Mouse (Mus musculus) bone marrow, adult 2 months (tissue): Measurements from ENCODE around the gene Dctn5. TPM values are rescaled to one million over a fixed set of nuclear protein-coding genes. Genes with fewer than 3 reads are reported as not detected.

ENCODE experiments used
- H3K27ac ChIP-seq: fragments of 200-500 bp; 2 replicates; pipeline ENCODE4 v1.5.1; 2012; ENCODE audit warnings: low read depth, mild to moderate bottlenecking, control low read depth, inconsistent platforms, low read length; ENCODE audit not compliant: control insufficient read depth, poor library complexity, insufficient read depth
- H3K4me1 ChIP-seq: fragments of 200-500 bp; 2 replicates; pipeline ENCODE4 v1.6.1; 2011; ENCODE audit warnings: low read length; ENCODE audit not compliant: control insufficient read depth, insufficient read depth
- H3K4me3 ChIP-seq: fragments of 200-500 bp; replicated peaks from 2 replicates; pipeline ENCODE3; 2011; ENCODE audit warnings: mild to moderate bottlenecking, low read depth, low read length, control low read depth; ENCODE audit not compliant: control insufficient read depth
- CTCF ChIP-seq: fragments of 200-500 bp; IDR thresholded peaks from 2 replicates; pipeline ENCODE4 v1.5.1; 2011; ENCODE audit warnings: low read length, control low read depth; ENCODE audit not compliant: control insufficient read depth, insufficient read depth
- POLR2A ChIP-seq: fragments of 200-500 bp; IDR thresholded peaks from 2 replicates; pipeline ENCODE4 v1.6.1; 2011; ENCODE audit warnings: low read depth, mild to moderate bottlenecking, control low read depth, low read length, borderline replicate concordance; ENCODE audit not compliant: control insufficient read depth
- WGBS: fragments of 180-500 bp; shearing (Covaris S2); methylation state at CpG from one replicate; pipeline ENCODE4 v1.1.7; 2018; 5-methylcytosine and 5-hydroxymethylcytosine counted together
- polyA plus RNA-seq: library from polyadenylated mRNA; stranded (reverse); fragments of >200 nt; gene quantifications from 2 replicates; pipeline ENCODE4 v1.2.4, GENCODE M21; 2011; ENCODE audit warnings: low replicate concordance; ENCODE audit not compliant: missing spikeins, insufficient read depth, insufficient read length

Gene Dctn5
- polyA plus RNA-seq, 1 experiment, result 62.2 TPM

DNA sequence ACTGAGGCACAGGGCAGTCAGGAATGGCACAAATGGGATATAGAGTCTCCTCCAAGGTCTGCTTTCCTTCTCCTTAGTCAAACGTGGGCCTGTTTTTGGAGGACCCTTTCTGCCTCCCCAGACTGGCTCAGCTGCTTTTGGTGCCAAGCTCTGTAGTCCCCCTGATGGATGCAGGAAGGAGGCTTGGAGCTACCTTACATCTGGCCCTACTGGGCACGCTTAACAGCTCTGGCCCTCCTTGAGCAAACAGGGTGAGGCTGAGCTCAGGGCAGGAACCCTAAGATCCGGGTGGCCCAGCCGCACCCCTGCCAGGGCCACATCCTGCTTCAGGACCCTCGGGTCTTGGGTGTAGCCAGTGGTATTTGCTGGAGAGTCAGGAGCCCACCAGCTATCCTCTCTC lies 51.7 kb downstream of the Dctn5 start:
- H3K4me3 ChIP-seq, result no peak overlapping the region
- WGBS, result 60% methylated on average over 5 of the region's 5 CpGs
- no peaks in the 10 kb centered on the region for H3K4me1 ChIP-seq
- H3K27ac ChIP-seq, result no peak overlapping the region
- no peak for TF ChIP-seq POLR2A
- no peak for TF ChIP-seq CTCF

DNA sequence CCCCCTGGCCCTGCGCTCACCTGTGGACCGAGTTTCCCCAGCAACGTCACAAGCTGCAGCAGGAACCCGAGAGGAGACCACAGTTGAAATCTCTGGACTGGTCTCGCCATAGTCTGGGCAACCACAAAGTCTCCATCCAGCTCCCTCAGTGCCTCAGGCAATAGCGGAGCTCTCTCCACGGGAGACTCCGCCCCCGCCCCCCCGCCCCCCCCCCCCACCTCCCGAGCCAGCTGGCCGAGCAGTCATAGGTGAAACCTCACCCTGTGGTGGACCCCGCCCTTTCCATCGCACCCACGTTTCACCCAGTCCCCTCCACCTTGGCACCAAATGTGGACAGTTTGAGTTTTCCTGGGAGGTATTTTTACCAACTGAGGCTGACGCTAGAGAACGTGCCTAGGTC lies 53.2 kb downstream of the Dctn5 start, which contains the start of gene Ern2:
TSS of gene Ern2 (minus strand) at position 165 of the 400 bp plus-strand sequence.
- Histone ChIP-seq H3K4me3 (no peak within 1 kb of the TSS), H3K27ac (no peak within 1 kb of the TSS), H3K4me1 (no peaks in the 10 kb centered on the region)
- no peak for TF ChIP-seq CTCF
- no peak for TF ChIP-seq POLR2A
- 15% methylated on average over 17 of the region's 17 CpGs for WGBS

DNA sequence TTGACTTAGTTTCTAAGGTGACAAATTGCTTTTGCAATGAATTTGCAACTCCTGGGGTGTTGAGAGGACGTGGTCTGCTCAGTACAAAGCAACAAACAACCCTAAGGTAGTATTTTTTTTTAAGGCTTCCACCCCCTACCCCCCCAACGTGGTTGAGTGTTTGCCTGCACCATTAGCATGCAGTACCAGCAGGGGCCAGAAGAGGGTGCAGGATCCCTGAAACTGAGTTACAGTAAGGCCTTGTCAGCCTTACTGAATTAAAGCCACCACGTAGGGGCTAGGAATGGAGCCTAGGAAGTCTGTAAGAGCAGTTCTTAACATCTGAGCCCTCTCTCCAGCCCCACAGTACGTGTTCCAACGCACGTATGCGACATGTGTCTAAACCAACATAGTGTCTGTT lies 56.6 kb downstream of the Dctn5 start:
- WGBS, result 34% methylated on average over 7 of the region's 7 CpGs
- no peak overlapping the region for H3K27ac ChIP-seq
- no peak overlapping the region for H3K4me3 ChIP-seq
- H3K4me1 ChIP-seq, result no peaks in the 10 kb centered on the region
- TF ChIP-seq POLR2A (no peak), CTCF (peak; percentile 83)

DNA sequence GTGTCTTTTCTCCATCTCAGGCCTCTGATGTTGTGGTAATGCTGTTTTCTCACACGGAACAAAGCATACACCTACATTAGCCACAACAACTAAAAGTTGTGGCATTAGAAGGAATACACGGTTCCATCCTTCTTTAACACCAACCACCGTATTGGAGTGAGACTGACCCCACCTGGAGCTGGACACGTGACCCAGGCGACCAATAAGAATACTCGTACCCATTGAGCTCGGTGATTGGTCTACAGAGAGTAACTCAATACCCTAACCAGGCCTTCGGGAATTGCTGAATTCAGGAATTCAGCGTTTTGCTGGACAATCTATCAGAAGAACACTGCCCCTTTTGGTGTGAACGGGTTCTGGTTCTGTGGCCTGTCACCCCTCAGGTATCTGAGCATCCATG lies 58.3 kb downstream of the Dctn5 start:
- TF ChIP-seq CTCF, result no peak
- TF ChIP-seq POLR2A, result no peak
- Histone ChIP-seq H3K4me1 (no peaks in the 10 kb centered on the region), H3K4me3 (no peak overlapping the region), H3K27ac (no peak overlapping the region)
- WGBS, result 75% methylated on average over 10 of the region's 10 CpGs

DNA sequence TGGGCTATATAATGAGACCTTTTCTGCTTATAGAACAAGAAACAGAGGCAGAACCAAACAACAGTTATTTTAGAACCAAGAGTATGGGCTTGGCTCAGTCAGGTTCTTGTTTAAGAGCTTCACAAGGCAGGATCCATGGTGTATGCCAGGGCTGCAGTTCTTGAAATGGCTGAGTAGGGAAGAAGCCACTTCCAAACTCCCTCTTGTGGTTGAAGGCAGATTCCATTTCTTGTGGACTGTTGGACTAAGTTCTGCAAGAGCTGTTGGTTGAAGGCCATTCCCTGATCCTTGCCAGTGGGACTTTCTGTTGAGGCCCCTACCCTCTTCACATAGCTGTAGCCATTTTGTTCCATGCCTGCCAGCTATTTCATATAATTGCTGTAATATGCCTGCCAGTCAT lies 61.1 kb downstream of the Dctn5 start:
- Histone ChIP-seq H3K4me1 (no peaks in the 10 kb centered on the region), H3K4me3 (no peak overlapping the region), H3K27ac (no peak overlapping the region)
- TF ChIP-seq POLR2A, result no peak
- TF ChIP-seq CTCF, result no peak

DNA sequence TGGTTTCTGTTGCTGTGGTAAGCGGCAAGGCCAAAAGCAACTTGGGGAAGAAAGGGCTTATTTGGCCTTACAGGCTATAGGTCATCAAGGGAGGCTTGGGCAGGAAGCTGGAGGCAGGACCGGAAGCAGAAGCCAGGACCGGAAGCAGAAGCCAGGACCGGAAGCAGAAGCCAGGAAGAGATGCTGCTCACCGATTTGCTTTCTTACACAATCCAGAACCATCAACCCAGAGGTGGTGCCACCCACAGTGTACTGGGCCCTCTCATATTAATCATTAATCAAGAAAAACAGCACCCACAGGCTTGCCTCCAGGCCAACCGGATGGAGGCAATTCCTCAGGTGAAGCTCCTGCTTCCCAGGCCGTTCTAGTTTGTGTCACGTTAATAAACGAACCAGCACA lies 63.9 kb downstream of the Dctn5 start:
- 63% methylated on average over 9 of the region's 9 CpGs for WGBS
- TF ChIP-seq CTCF (no peak), POLR2A (no peak)

DNA sequence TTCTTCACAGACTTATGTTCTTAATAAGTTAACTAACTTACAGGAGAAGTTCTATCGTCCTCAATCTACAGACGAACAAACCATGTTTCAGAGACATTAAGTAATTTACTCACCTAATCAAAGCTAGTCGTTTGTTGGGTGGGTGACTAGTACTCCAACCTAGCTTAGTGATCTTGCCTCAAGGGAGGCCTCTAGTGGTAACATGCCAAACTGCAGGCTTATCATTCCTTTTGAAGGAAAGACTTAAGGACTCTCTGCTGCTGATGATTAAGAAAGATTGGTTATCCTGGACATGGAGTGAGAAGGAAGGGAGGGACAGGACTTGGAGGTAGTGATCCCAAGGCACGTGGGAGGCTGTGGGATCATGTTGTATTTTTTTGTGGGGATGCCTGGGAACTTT lies 64.5 kb downstream of the Dctn5 start:
- TF ChIP-seq CTCF (no peak), POLR2A (no peak)
- WGBS, result 24% methylated on average over 4 of the region's 4 CpGs
- Histone ChIP-seq H3K4me3 (no peak overlapping the region), H3K4me1 (no peaks in the 10 kb centered on the region), H3K27ac (no peak overlapping the region)

More for the DNA sequence above, 63.9 kb downstream of the Dctn5 start:
- H3K27ac ChIP-seq, result no peak overlapping the region
- no peak overlapping the region for H3K4me3 ChIP-seq
- no peaks in the 10 kb centered on the region for H3K4me1 ChIP-seq

Other genes with a start within 250 kb of the Dctn5 start
- gene Cog7, start 151.3 kb upstream of the Dctn5 start, polyA plus RNA-seq, result 3.4 and 9.2 TPM in 2 replicates
- 23.3 and 35.6 TPM in 2 replicates for gene Gga2, start 111.8 kb upstream of the Dctn5 start, polyA plus RNA-seq
- 9.0 and 13.8 TPM in 2 replicates for gene Ubfd1, start 65.9 kb upstream of the Dctn5 start, polyA plus RNA-seq
- gene Ears2, start 65.8 kb upstream of the Dctn5 start, polyA plus RNA-seq, result 1.6 and 2.3 TPM in 2 replicates
- gene Ndufab1, start 31.2 kb upstream of the Dctn5 start, polyA plus RNA-seq, result 74.3 and 130 TPM in 2 replicates
- 5.9 and 10.7 TPM in 2 replicates for gene Palb2, start 56 bp upstream of the Dctn5 start, polyA plus RNA-seq
- gene Plk1, start 26.4 kb downstream of the Dctn5 start, polyA plus RNA-seq, result 36.1 and 36.6 TPM in 2 replicates
- gene Ern2, start 53.2 kb downstream of the Dctn5 start, polyA plus RNA-seq, result 0.32 TPM in 1 of 2 replicates, not detected in the other
- gene Chp2, start 86.5 kb downstream of the Dctn5 start, polyA plus RNA-seq, result 4.7 and 8.3 TPM in 2 replicates
- 47.9 and 115 TPM in 2 replicates for gene Prkcb, start 155.7 kb downstream of the Dctn5 start, polyA plus RNA-seq